9 mouse cellular contexts compared by ENCODE assay signal in genomic region chr16:5195080-5195479, GRCm38 (mm10). TPM values are rescaled to one million over a fixed set of nuclear protein-coding genes. Genes with fewer than 3 reads are reported as not detected.
DNase-seq lines count a peak whose midpoint lies in the region; ATAC-seq and TF ChIP-seq lines count a peak whose summit lies in the region.
"Had no signal": no experiment of that assay in that cellular context is flagged by ENCODE, and none has a peak within 500 bp of the region (broad histone marks: within the 10 kb centered on the region; RNA-seq: fewer than 3 reads in every experiment).

No protein-coding gene starts in this region.

- no peaks in the 10 kb centered on the region for H3K4me1 ChIP-seq in hindbrain, embryonic 10.5 days (replicated peaks)
- H3K4me1 ChIP-seq in hindbrain, embryonic 14.5 days (replicated peaks; ENCODE audit: control insufficient read depth, insufficient read depth, low read length): no peaks in the 10 kb centered on the region
- H3K4me1 ChIP-seq in E14TG2a.4 (replicated peaks; ENCODE audit: low read depth, low read length): peaks cover 16% of the 10 kb centered on the region
- H3K4me1 ChIP-seq: neural tube, embryonic 13.5 days had no signal

- 24% methylated on average over 6 of the region's 6 CpGs for WGBS in hindbrain, embryonic 10.5 days
- 34% methylated on average over 6 of the region's 6 CpGs for WGBS in hindbrain, embryonic 14.5 days

- H3K9ac ChIP-seq in hindbrain, embryonic 14.5 days: no peak overlapping the region
- H3K9ac ChIP-seq: neural tube, embryonic 13.5 days had no signal

- no peaks in the 10 kb centered on the region for H3K27me3 ChIP-seq in hindbrain, embryonic 10.5 days (ENCODE audit: insufficient read depth, poor library complexity, severe bottlenecking)
- no peaks in the 10 kb centered on the region for H3K27me3 ChIP-seq in hindbrain, embryonic 14.5 days (ENCODE audit: control insufficient read depth, insufficient read depth, low read length)
- H3K27me3 ChIP-seq in E14TG2a.4 (ENCODE audit: insufficient read depth, low read length): peaks cover 5% of the 10 kb centered on the region
- H3K27me3 ChIP-seq: neural tube, embryonic 13.5 days had no signal

- H3K4me2 ChIP-seq in hindbrain, embryonic 14.5 days (replicated peaks): no peak overlapping the region
- H3K4me2 ChIP-seq: neural tube, embryonic 13.5 days had no signal

- peak; percentile 47 for DNase-seq in hindbrain, embryonic 10.5 days (ENCODE audit: low spot score)
- no peak for DNase-seq in hindbrain, embryonic 14.5 days (ENCODE audit: low spot score)
- peak; percentile 63 to 84 for DNase-seq in adrenal gland, postnatal 36 days
- peak; percentile 9 for DNase-seq in fibroblast of lung, adult 2 months (ENCODE audit: low read depth)
- peak; percentile 61 to 70 for DNase-seq in kidney, postnatal 4 days
- DNase-seq in lung, postnatal 4 days: peak; percentile 22 to 70
- DNase-seq in testis, postnatal 14 days (ENCODE audit: low spot score): peak; percentile 27

- TF ChIP-seq CTCF in E14TG2a.4 (conservative IDR thresholded peaks at IDR 0.05; ENCODE audit: low read length): peak; percentile 76

- no peak overlapping the region for H3K27ac ChIP-seq in hindbrain, embryonic 10.5 days
- H3K27ac ChIP-seq in hindbrain, embryonic 14.5 days: no peak overlapping the region
- H3K27ac ChIP-seq: neural tube, embryonic 13.5 days had no signal

- H3K36me3 ChIP-seq in hindbrain, embryonic 10.5 days: peaks cover 23% of the 10 kb centered on the region
- peaks cover 20% of the 10 kb centered on the region; the same call in 1 of the 2 replicates for H3K36me3 ChIP-seq in hindbrain, embryonic 14.5 days (replicated peaks; ENCODE audit: control insufficient read depth, insufficient read depth)
- H3K36me3 ChIP-seq in E14TG2a.4 (ENCODE audit: insufficient read depth, low read length): peaks cover 38% of the 10 kb centered on the region

- no peaks in the 10 kb centered on the region for H3K9me3 ChIP-seq in hindbrain, embryonic 10.5 days
- no peaks in the 10 kb centered on the region for H3K9me3 ChIP-seq in hindbrain, embryonic 14.5 days (ENCODE audit: control insufficient read depth, low read length)
- H3K9me3 ChIP-seq in E14TG2a.4 (ENCODE audit: low read length): no peaks in the 10 kb centered on the region
- H3K9me3 ChIP-seq: neural tube, embryonic 13.5 days had no signal

- H3K4me3 ChIP-seq in hindbrain, embryonic 10.5 days: no peak overlapping the region
- H3K4me3 ChIP-seq in hindbrain, embryonic 14.5 days (replicated peaks; ENCODE audit: low read length): no peak overlapping the region
- no peak overlapping the region for H3K4me3 ChIP-seq in E14TG2a.4 (replicated peaks; ENCODE audit: low read length)
- H3K4me3 ChIP-seq: neural tube, embryonic 13.5 days had no signal

- no peak for ATAC-seq in hindbrain, embryonic 14.5 days (ENCODE audit: low FRiP score)

RNA-seq across cellular contexts. Expression of gene Nagpa, which starts 8.7 kb away (rescaled TPM):
- polyA plus RNA-seq in hindbrain, embryonic 10.5 days (2016; fragmentation: Nextera tagmentation; extraction: Ambion mirVana): 14.4 and 15.3 TPM in 2 replicates
- 11.9 TPM in 2 replicates for polyA plus RNA-seq in hindbrain, embryonic 14.5 days (2014; fragmentation: Nextera tagmentation; extraction: Ambion mirVana)
- 10 to 100 TPM; 22.4 to 27.2 TPM for total RNA-seq in adrenal gland, postnatal 36 days (2021)

RNA-seq across cellular contexts. Expression of gene AU021092, which starts 27.0 kb away (rescaled TPM):
- 1.8 and 3.2 TPM in 2 replicates for polyA plus RNA-seq in hindbrain, embryonic 10.5 days (2016; fragmentation: Nextera tagmentation; extraction: Ambion mirVana)
- 17.2 and 18.8 TPM in 2 replicates for polyA plus RNA-seq in hindbrain, embryonic 14.5 days (2014; fragmentation: Nextera tagmentation; extraction: Ambion mirVana)
- total RNA-seq in adrenal gland, postnatal 36 days (2021): 10 to 100 TPM; 13.0 to 23.0 TPM

RNA-seq across cellular contexts. Expression of gene Alg1, which starts 38.3 kb away (rescaled TPM):
- polyA plus RNA-seq in hindbrain, embryonic 10.5 days (2016; fragmentation: Nextera tagmentation; extraction: Ambion mirVana): 27.8 and 28.0 TPM in 2 replicates
- 38.4 and 38.9 TPM in 2 replicates for polyA plus RNA-seq in hindbrain, embryonic 14.5 days (2014; fragmentation: Nextera tagmentation; extraction: Ambion mirVana)
- total RNA-seq in adrenal gland, postnatal 36 days (2021): 10 to 100 TPM; 30.2 to 38.6 TPM

RNA-seq across cellular contexts. Expression of gene Sec14l5, which starts 48.2 kb away (rescaled TPM):
- 0.29 and 0.78 TPM in 2 replicates for polyA plus RNA-seq in hindbrain, embryonic 10.5 days (2016; fragmentation: Nextera tagmentation; extraction: Ambion mirVana)
- polyA plus RNA-seq in hindbrain, embryonic 14.5 days (2014; fragmentation: Nextera tagmentation; extraction: Ambion mirVana): 0.35 and 0.48 TPM in 2 replicates
- total RNA-seq in adrenal gland, postnatal 36 days (2021): under 1 TPM in 1 of 2 experiments, not detected in 1; 0.13 TPM
